Mouse (Mus musculus) erythroblast, embryonic 14.5 days (primary cell): ENCODE data around the gene Nf2.

Source experiments
- GATA1 ChIP-seq: IDR thresholded peaks from 2 replicates; pipeline ENCODE4 v1.6.1; 2012; ENCODE audit warnings: low read length, inconsistent platforms, mixed read lengths
- TAL1 ChIP-seq: IDR thresholded peaks from 3 replicates; pipeline ENCODE4 v1.6.1; 2012; ENCODE audit warnings: low read length, inconsistent platforms, mixed read lengths

- no peak for TF ChIP-seq GATA1
- no peak for TF ChIP-seq TAL1
Observed at GRCm38 (mm10) chr11:4784629-4785142, 64.7 kb downstream of the Nf2 start.
